Mouse (Mus musculus): Measurements from ENCODE around the gene Nlgn1.
A peak's percentile ranks its signal among the peaks of the same experiment; 100 is the strongest.

Gene Nlgn1

GRCm38 (mm10) chr3:25813368-25813767 lies 518.9 kb downstream of the Nlgn1 start:
- DNase-seq (ENCODE audit: low spot score): no peak

GRCm38 (mm10) chr3:25807559-25807958 lies 524.7 kb downstream of the Nlgn1 start:
- DNase-seq (ENCODE audit: low spot score): no peak

DNA sequence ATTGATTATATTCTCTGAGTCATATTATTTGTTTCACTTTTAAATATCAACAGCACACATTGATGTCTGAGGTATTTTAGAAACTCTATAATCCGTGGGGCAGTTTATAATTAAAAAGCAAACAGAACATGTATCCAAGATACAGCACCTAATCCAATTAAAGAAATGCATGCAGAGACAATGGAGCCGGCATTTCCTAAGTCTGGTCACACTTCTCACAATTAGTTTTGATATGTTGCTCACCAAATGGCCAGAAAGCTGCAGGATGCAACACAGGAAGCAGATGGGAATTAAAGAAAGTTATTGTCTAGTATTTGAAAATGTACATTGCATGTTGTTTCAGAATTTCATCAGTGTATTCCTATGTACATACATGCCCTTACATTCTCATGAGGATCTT lies 550.6 kb downstream of the Nlgn1 start:
- DNase-seq (ENCODE audit: low spot score): no peak

GRCm38 (mm10) chr3:25775437-25775836 lies 556.8 kb downstream of the Nlgn1 start:
- DNase-seq (ENCODE audit: low spot score): no peak

GRCm38 (mm10) chr3:25773908-25774307 lies 558.4 kb downstream of the Nlgn1 start:
- DNase-seq (ENCODE audit: low spot score): peak; percentile 55

- no peak for DNase-seq (ENCODE audit: low spot score)
Observed at GRCm38 (mm10) chr3:25773467-25773866, 558.8 kb downstream of the Nlgn1 start.

DNA sequence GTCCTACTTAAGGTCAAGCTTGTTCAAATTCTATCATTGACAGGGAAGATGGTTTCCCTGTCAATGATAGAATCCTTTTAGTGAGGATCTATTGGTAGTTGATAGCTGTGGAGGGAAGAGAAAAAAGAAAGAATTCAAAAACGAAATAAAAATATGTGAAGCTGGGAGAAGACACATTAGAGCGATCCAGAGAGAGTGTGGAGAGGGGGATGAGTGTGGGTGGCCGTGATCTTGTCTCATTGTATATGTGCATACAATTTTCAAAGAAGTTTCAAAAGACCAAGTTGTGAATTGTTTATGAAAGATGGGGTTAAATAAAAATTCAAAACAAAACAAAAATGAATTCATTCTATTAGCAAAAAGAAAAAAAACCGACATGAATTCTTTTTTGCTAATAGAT lies 568.6 kb downstream of the Nlgn1 start:
- no peak for DNase-seq (ENCODE audit: low spot score)

GRCm38 (mm10) chr3:25757813-25758212 lies 574.4 kb downstream of the Nlgn1 start:
- no peak for DNase-seq (ENCODE audit: low spot score)

- DNase-seq (ENCODE audit: low spot score): no peak
Observed at GRCm38 (mm10) chr3:25724111-25724510, 608.1 kb downstream of the Nlgn1 start.

- DNase-seq (ENCODE audit: low spot score): no peak
Observed at GRCm38 (mm10) chr3:25721464-25721863, 610.8 kb downstream of the Nlgn1 start.

- no peak for DNase-seq (ENCODE audit: low spot score)
Observed at GRCm38 (mm10) chr3:25707380-25707779, 624.9 kb downstream of the Nlgn1 start.

DNA sequence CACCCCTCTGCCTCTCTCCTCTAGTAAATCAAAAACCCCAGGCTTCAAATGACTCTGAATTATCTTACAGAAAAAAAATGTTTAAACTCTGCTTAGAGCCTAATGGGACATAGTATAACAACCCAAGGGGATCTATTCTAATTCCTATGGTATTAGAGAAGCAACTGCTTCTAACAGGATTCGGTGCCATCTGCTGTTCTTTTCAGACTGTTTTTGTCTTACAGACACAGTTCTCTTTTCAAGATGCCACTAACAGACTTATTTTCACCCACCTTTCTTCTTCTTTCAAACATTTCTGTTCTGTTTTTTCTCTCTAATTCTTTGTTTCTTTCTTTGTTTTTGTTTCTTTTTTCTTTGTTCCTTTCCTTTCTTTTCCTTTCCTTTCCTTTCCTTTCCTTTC lies 635.0 kb downstream of the Nlgn1 start:
- no peak for DNase-seq (ENCODE audit: low spot score)

DNA sequence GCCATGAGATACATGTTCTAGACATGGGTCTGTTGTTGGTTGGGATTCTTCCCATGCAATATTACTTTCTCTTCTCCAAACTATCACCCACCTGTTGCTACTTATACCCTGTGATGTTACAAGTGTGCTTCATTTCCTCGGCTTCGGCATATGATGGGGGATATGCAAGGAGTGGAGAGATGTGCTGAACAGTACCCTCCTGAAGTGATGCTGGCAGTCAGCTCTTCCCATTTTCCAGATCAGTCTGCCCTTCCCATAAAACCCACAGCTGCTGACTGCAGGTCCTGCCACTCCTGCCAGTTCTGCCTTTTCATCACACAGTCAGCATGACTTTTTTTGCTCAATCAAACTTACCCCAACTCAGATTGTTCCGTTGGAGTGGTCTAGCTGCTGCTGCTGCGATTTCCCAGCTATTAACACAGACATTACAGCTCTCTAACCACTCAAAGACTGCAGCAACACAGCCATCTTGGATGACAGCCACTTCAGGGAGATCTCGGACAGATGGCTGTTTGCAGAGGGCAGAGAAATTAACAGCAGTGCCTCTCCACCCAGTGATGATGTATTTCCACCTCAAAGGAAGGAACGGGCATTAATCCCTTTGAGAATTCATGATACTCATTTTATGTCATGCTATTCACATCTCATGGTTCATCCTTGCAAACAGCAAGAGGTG lies 643.3 kb downstream of the Nlgn1 start:
- peak; percentile 25 for DNase-seq (ENCODE audit: low spot score)

GRCm38 (mm10) chr3:25683696-25684095 lies 648.6 kb downstream of the Nlgn1 start:
- no peak for DNase-seq (ENCODE audit: low spot score)

- DNase-seq (ENCODE audit: low spot score): peak; percentile 46
Observed at GRCm38 (mm10) chr3:25679373-25679772, 652.9 kb downstream of the Nlgn1 start.

- DNase-seq (ENCODE audit: low spot score): no peak
Observed at GRCm38 (mm10) chr3:25675888-25676287, 656.4 kb downstream of the Nlgn1 start.

- no peak for DNase-seq (ENCODE audit: low spot score)
Observed at GRCm38 (mm10) chr3:25675069-25675468, 657.2 kb downstream of the Nlgn1 start.

- DNase-seq (ENCODE audit: low spot score): no peak
Observed at GRCm38 (mm10) chr3:25673408-25673807, 658.9 kb downstream of the Nlgn1 start.

GRCm38 (mm10) chr3:25672779-25673178 lies 659.5 kb downstream of the Nlgn1 start:
- no peak for DNase-seq (ENCODE audit: low spot score)

DNA sequence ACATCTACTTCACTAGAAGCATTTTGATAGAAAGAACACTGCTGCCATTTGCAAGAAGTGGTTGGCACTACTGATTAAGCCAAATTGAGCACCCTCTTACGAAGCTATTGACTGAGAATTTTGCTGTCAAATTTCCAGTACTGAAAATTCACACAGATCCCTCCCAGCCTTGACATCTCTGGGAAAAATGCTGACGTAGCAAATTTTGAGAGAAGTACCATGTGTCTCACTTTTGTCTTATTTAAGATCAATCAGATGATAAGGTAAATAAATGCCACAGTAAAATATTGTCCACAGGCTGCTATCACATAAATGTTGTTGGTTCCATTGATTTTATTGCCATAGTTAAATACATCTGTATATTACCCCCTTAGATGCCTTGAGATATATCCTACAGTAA lies 668.8 kb downstream of the Nlgn1 start:
- DNase-seq (ENCODE audit: low spot score): no peak

DNA sequence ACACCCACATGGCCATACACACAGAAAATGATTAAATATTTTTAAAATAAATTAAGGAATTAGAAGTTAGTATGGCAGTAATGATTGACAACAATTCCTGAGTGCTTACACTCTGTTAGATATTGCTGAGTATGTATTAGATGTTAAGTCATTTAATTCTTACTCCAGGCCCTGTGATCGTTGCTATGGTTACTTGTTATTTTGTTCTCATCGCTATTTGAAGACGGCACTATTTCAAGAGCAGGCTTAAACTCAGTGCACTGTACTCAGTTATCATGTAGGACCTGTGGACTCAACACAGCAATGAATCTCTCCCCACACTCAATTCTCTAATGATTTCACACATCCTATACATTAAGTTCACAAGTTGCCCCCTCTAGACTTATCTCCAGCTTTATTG lies 672.0 kb downstream of the Nlgn1 start:
- no peak for DNase-seq (ENCODE audit: low spot score)

DNA sequence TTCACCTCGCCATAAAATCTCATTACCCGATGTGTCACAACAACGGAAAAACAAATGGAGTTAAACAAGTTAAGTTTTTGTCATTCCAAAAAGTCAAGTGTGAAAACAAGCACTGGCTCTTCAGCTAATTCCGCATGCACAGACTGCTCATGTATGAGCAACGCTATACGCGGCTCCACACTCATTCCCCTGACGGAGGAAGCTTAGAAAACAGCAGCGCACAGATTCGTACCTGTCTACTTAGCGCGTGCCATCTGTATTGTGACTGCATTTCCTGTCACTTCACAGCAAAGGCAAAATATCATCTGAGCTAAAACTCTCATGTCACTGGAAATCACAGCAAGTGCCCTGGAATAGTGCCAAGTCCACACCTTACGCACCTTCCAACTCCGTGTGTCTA lies 674.3 kb downstream of the Nlgn1 start:
- no peak for DNase-seq (ENCODE audit: low spot score)

- no peak for DNase-seq (ENCODE audit: low spot score)
Observed at GRCm38 (mm10) chr3:25657074-25657473, 675.2 kb downstream of the Nlgn1 start.

GRCm38 (mm10) chr3:25653010-25653409 lies 679.2 kb downstream of the Nlgn1 start:
- no peak for DNase-seq (ENCODE audit: low spot score)

Measured in layer of hippocampus, adult 9-10 months (tissue).